ENCODE assay signal across 19 mouse cellular contexts in the genomic region with DNA sequence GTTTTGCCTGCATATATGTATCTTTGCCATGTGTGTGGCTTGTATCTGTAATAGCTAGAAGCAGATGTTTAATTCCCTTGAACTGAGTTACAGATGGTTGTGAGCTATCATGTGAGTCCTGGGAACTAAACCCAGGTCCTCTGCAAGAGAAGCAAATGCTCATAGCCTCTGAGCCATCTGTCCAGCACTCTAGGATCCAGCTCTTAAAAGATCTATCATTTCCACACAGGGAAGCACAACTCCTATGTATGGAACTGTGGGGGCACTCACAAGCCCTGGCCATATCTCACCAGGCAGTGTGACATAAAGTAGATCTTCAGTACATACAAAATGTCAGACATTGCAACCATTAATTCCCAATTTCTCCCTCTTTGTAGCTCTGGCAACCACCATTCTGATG.
"Had no signal": no experiment of that assay in that cellular context is flagged by ENCODE, and none has a peak within 500 bp of the region (broad histone marks: within the 10 kb centered on the region; RNA-seq: fewer than 3 reads in every experiment).

No protein-coding gene starts in this region.

- H3K4me1 ChIP-seq: limb, embryonic 10.5 days; limb, embryonic 13.5 days; liver, embryonic 12.5 days; liver, embryonic 15.5 days; lung, embryonic 15.5 days; megakaryocyte, embryonic 14.5 days; midbrain, embryonic 10.5 days; midbrain, embryonic 13.5 days; neural tube, embryonic 12.5 days had no signal

- DNase-seq: kidney, postnatal 25 days; liver; lung, adult 18-20 months; lung, postnatal 10 days; lung, postnatal 36 days; thymus, adult 2 months; thymus, postnatal 14 days; thymus, postnatal 4 days had no signal

- H3K27me3 ChIP-seq: limb, embryonic 13.5 days; liver, embryonic 12.5 days; liver, embryonic 15.5 days; lung, embryonic 15.5 days; megakaryocyte, embryonic 14.5 days; midbrain, embryonic 13.5 days; neural tube, embryonic 12.5 days had no signal

- H3K36me3 ChIP-seq: limb, embryonic 10.5 days; limb, embryonic 13.5 days; liver, embryonic 12.5 days; liver, embryonic 15.5 days; lung, embryonic 15.5 days; midbrain, embryonic 10.5 days; midbrain, embryonic 13.5 days; neural tube, embryonic 12.5 days had no signal

- H3K27ac ChIP-seq: kidney, postnatal 0 days; limb, embryonic 10.5 days; limb, embryonic 13.5 days; liver, embryonic 12.5 days; liver, embryonic 15.5 days; lung, embryonic 15.5 days; midbrain, embryonic 10.5 days; midbrain, embryonic 13.5 days; neural tube, embryonic 12.5 days had no signal

- H3K9ac ChIP-seq: limb, embryonic 13.5 days; liver, embryonic 12.5 days; liver, embryonic 15.5 days; lung, embryonic 15.5 days; midbrain, embryonic 13.5 days; neural tube, embryonic 12.5 days had no signal

- H3K9me3 ChIP-seq: limb, embryonic 10.5 days; limb, embryonic 13.5 days; liver, embryonic 12.5 days; liver, embryonic 15.5 days; lung, embryonic 15.5 days; megakaryocyte, embryonic 14.5 days; midbrain, embryonic 10.5 days; midbrain, embryonic 13.5 days; neural tube, embryonic 12.5 days had no signal

- ATAC-seq: intestine, postnatal 0 days; liver, embryonic 12.5 days; midbrain, embryonic 13.5 days had no signal

- H3K4me2 ChIP-seq: limb, embryonic 13.5 days; liver, embryonic 12.5 days; liver, embryonic 15.5 days; lung, embryonic 15.5 days; midbrain, embryonic 13.5 days; neural tube, embryonic 12.5 days had no signal

- H3K4me3 ChIP-seq: limb, embryonic 10.5 days; limb, embryonic 13.5 days; liver, embryonic 12.5 days; liver, embryonic 15.5 days; lung, embryonic 15.5 days; megakaryocyte, embryonic 14.5 days; midbrain, embryonic 10.5 days; midbrain, embryonic 13.5 days; neural tube, embryonic 12.5 days had no signal
